Mouse (Mus musculus) bone marrow macrophage, adult 2 months (primary cell): ENCODE results near the gene Tcl1b5.
"Not testable (repeated sequence)": the region's sequence is repeated elsewhere in the genome, so short reads cannot be mapped to it uniquely, and the experiment has no call there.

Source experiments
- CTCF ChIP-seq: IDR thresholded peaks from 2 replicates; pipeline ENCODE4 v1.5.1; 2012; ENCODE audit warnings: low read depth, mild to moderate bottlenecking, low read length, moderate library complexity
- POLR2A ChIP-seq: IDR thresholded peaks from 2 replicates; pipeline ENCODE4 v1.6.1; 2012; ENCODE audit warnings: mild to moderate bottlenecking, low read depth, low read length, borderline replicate concordance

- TF ChIP-seq POLR2A, CTCF: not testable (repeated sequence)
These were observed 46.5 kb upstream of the Tcl1b5 start for GRCm38 (mm10) chr12:105129494-105130205.
